Mouse (Mus musculus) MEL (cell line): ENCODE results near the gene Chrne. TPM values are rescaled to one million over a fixed set of nuclear protein-coding genes. Genes with fewer than 3 reads are reported as not detected.

Experiments
- DNase-seq: peaks from one replicate; pipeline ENCODE4 v3.0.0; 2011; ENCODE audit warnings: low read depth, low spot score
- H3K27ac ChIP-seq: 2 replicates; pipeline ENCODE4 v1.5.1; 2012; ENCODE audit warnings: low read depth, mild to moderate bottlenecking, control low read depth, low read length, moderate library complexity; ENCODE audit not compliant: control insufficient read depth
- H3K27me3 ChIP-seq, 2 experiments: fragments of 150-350 bp in 1 of 2; sonication (generic) in 1 of 2; 2 replicates each; pipeline ENCODE4 v1.6.1; 2012; ENCODE audit warnings: low read length in 2 of 2, mild to moderate bottlenecking in 2 of 2, improper control_type of control experiment in 1 of 2, moderate library complexity in 1 of 2; ENCODE audit not compliant: insufficient read depth in 2 of 2, control insufficient read depth in 1 of 2
- H3K36me3 ChIP-seq, 2 experiments: 2 replicates each; pipeline ENCODE4 v1.6.1; 2012 to 2014; ENCODE audit warnings: low read length in 2 of 2, improper control_type of control experiment in 1 of 2, inconsistent platforms in 1 of 2, mild to moderate bottlenecking in 1 of 2; ENCODE audit not compliant: insufficient read depth in 2 of 2, control insufficient read depth in 1 of 2
- H3K4me1 ChIP-seq, 2 experiments: fragments of 150-350 bp in 1 of 2; sonication (generic) in 1 of 2; 2 replicates each; pipeline ENCODE4 v1.6.1; 2012; ENCODE audit warnings: low read length in 2 of 2, improper control_type of control experiment in 1 of 2, mild to moderate bottlenecking in 1 of 2; ENCODE audit not compliant: insufficient read depth in 2 of 2, control insufficient read depth in 1 of 2
- H3K4me3 ChIP-seq, 2 experiments: fragments of 150-350 bp in 1 of 2; sonication (generic) in 1 of 2; 2 replicates each; pipeline ENCODE4 v1.5.1; 2012; ENCODE audit warnings: low read depth in 2 of 2, low read length in 2 of 2, mild to moderate bottlenecking in 2 of 2, moderate library complexity in 2 of 2, control low read depth in 1 of 2, improper control_type of control experiment in 1 of 2; ENCODE audit not compliant: control insufficient read depth in 1 of 2, insufficient read depth in 1 of 2
- H3K79me2 ChIP-seq: 2 replicates; pipeline ENCODE4 v1.6.1; 2012; ENCODE audit warnings: mild to moderate bottlenecking, low read length, moderate library complexity; ENCODE audit not compliant: control insufficient read depth, poor library complexity, insufficient read depth
- H3K9ac ChIP-seq: 2 replicates; pipeline ENCODE4 v1.6.1; 2012; ENCODE audit warnings: low read depth, mild to moderate bottlenecking, control low read depth, low read length, moderate library complexity; ENCODE audit not compliant: control insufficient read depth, poor library complexity, severe bottlenecking
- H3K9me3 ChIP-seq: fragments of 150-350 bp; sonication (generic); replicated peaks from 2 replicates; pipeline ENCODE4 v1.6.1; 2012; ENCODE audit warnings: mild to moderate bottlenecking, low read length, improper control_type of control experiment, moderate library complexity; ENCODE audit not compliant: insufficient read depth
- BHLHE40 ChIP-seq: IDR thresholded peaks from 2 replicates; pipeline ENCODE4 v1.6.1; 2012; ENCODE audit warnings: low read depth, mild to moderate bottlenecking, inconsistent platforms, low read length, improper control_type of control experiment, borderline replicate concordance
- CHD1 ChIP-seq: IDR thresholded peaks from 2 replicates; pipeline ENCODE4 v1.6.1; 2012; ENCODE audit warnings: low read depth, mild to moderate bottlenecking, inconsistent platforms, low read length, improper control_type of control experiment
- CTCF ChIP-seq, 3 experiments: IDR thresholded peaks in 2 of 3; conservative IDR thresholded peaks in 1 of 3; 2 replicates each; pipeline ENCODE4 v1.5.1; 2011 to 2012; ENCODE audit warnings: low read length in 3 of 3, low read depth in 2 of 3, mild to moderate bottlenecking in 2 of 3, improper control_type of control experiment in 1 of 3, inconsistent platforms in 1 of 3, mixed read lengths in 1 of 3, moderate library complexity in 1 of 3; ENCODE audit not compliant: control insufficient read depth in 1 of 3, insufficient read depth in 1 of 3, poor library complexity in 1 of 3, severe bottlenecking in 1 of 3
- E2F4 ChIP-seq: IDR thresholded peaks from 2 replicates; pipeline ENCODE4 v1.6.1; 2011; ENCODE audit warnings: low read depth, low read length, improper control_type of control experiment, borderline replicate concordance
- ELF1 ChIP-seq: IDR thresholded peaks from 2 replicates; pipeline ENCODE4 v1.6.1; 2014; ENCODE audit warnings: low read depth, mild to moderate bottlenecking, inconsistent platforms, low read length, improper control_type of control experiment, moderate library complexity
- EP300 ChIP-seq, 2 experiments: IDR thresholded peaks; 2 replicates each; pipeline ENCODE4 v1.6.1; 2011; ENCODE audit warnings: improper control_type of control experiment in 2 of 2, low read length in 2 of 2, low read depth in 1 of 2, mild to moderate bottlenecking in 1 of 2
- GABPA ChIP-seq: IDR thresholded peaks from 2 replicates; pipeline ENCODE4 v1.6.1; 2012; ENCODE audit warnings: low read depth, mild to moderate bottlenecking, inconsistent platforms, low read length, improper control_type of control experiment, moderate library complexity
- GATA1 ChIP-seq: IDR thresholded peaks from 2 replicates; pipeline ENCODE4 v1.6.1; 2011; ENCODE audit warnings: low read depth, low read length, improper control_type of control experiment
- HCFC1 ChIP-seq: IDR thresholded peaks from 2 replicates; pipeline ENCODE4 v1.6.1; 2012; ENCODE audit warnings: low read depth, mild to moderate bottlenecking, inconsistent platforms, low read length, improper control_type of control experiment, moderate library complexity
- JUND ChIP-seq: IDR thresholded peaks from 2 replicates; pipeline ENCODE4 v1.6.1; 2011; ENCODE audit warnings: low read depth, mild to moderate bottlenecking, improper control_type of control experiment, low read length
- MAFK ChIP-seq: IDR thresholded peaks from 2 replicates; pipeline ENCODE4 v1.6.1; 2011; ENCODE audit warnings: low read depth, mild to moderate bottlenecking, low read length, improper control_type of control experiment, borderline replicate concordance
- MAX ChIP-seq: IDR thresholded peaks from 2 replicates; pipeline ENCODE4 v1.6.1; 2011; ENCODE audit warnings: low read length, improper control_type of control experiment
- MAZ ChIP-seq: IDR thresholded peaks from 2 replicates; pipeline ENCODE4 v1.6.1; 2012; ENCODE audit warnings: low read depth, mild to moderate bottlenecking, inconsistent platforms, low read length, improper control_type of control experiment
- MYB ChIP-seq: IDR thresholded peaks from 2 replicates; pipeline ENCODE4 v1.6.1; 2011; ENCODE audit warnings: mild to moderate bottlenecking, low read depth, low read length, improper control_type of control experiment
- MYC ChIP-seq: IDR thresholded peaks from 2 replicates; pipeline ENCODE4 v1.6.1; 2011; ENCODE audit warnings: low read depth, mild to moderate bottlenecking, low read length, improper control_type of control experiment, moderate library complexity
- NELFE ChIP-seq: IDR thresholded peaks from 2 replicates; pipeline ENCODE4 v1.6.1; 2011; ENCODE audit warnings: low read depth, low read length, improper control_type of control experiment
- RAD21 ChIP-seq: IDR thresholded peaks from 2 replicates; pipeline ENCODE4 v1.6.1; 2011; ENCODE audit warnings: mild to moderate bottlenecking, low read depth, low read length, improper control_type of control experiment
- RCOR1 ChIP-seq: IDR thresholded peaks from 2 replicates; pipeline ENCODE4 v1.6.1; 2012; ENCODE audit warnings: low read depth, mild to moderate bottlenecking, inconsistent platforms, low read length, improper control_type of control experiment
- SIN3A ChIP-seq: IDR thresholded peaks from 2 replicates; pipeline ENCODE4 v1.6.1; 2012; ENCODE audit warnings: low read length, improper control_type of control experiment, inconsistent platforms
- SMC3 ChIP-seq: IDR thresholded peaks from 2 replicates; pipeline ENCODE4 v1.6.1; 2011; ENCODE audit warnings: low read depth, low read length, improper control_type of control experiment
- USF1 ChIP-seq: IDR thresholded peaks from 2 replicates; pipeline ENCODE4 v1.6.1; 2014; ENCODE audit warnings: low read depth, mild to moderate bottlenecking, inconsistent platforms, low read length, improper control_type of control experiment, moderate library complexity
- USF2 ChIP-seq, 2 experiments: IDR thresholded peaks; 2 replicates each; pipeline ENCODE4 v1.6.1; 2011 to 2012; ENCODE audit warnings: improper control_type of control experiment in 2 of 2, low read length in 2 of 2, borderline replicate concordance in 1 of 2, inconsistent platforms in 1 of 2, low read depth in 1 of 2, mild to moderate bottlenecking in 1 of 2; ENCODE audit not compliant: insufficient read depth in 1 of 2
- ZC3H11A ChIP-seq: IDR thresholded peaks from 2 replicates; pipeline ENCODE4 v1.6.1; 2012; ENCODE audit warnings: low read depth, mild to moderate bottlenecking, inconsistent platforms, low read length, improper control_type of control experiment
- ZKSCAN1 ChIP-seq: IDR thresholded peaks from 2 replicates; pipeline ENCODE4 v1.6.1; 2012; ENCODE audit warnings: low read depth, mild to moderate bottlenecking, inconsistent platforms, low read length, improper control_type of control experiment, moderate library complexity
- ZMIZ1 ChIP-seq: IDR thresholded peaks from 2 replicates; pipeline ENCODE4 v1.6.1; 2012; ENCODE audit warnings: low read depth, mild to moderate bottlenecking, inconsistent platforms, low read length, improper control_type of control experiment, moderate library complexity
- ZNF384 ChIP-seq: IDR thresholded peaks from 2 replicates; pipeline ENCODE4 v1.6.1; 2012; ENCODE audit warnings: low read depth, mild to moderate bottlenecking, inconsistent platforms, low read length, improper control_type of control experiment
- polyA plus RNA-seq, 2 experiments: library from polyadenylated mRNA; stranded (reverse) in 1 of 2; unstranded in 1 of 2; fragments of >175 nt in 1 of 2; fragments of >200 nt in 1 of 2; gene quantifications; 2 replicates each; pipeline versions ENCODE4 v1.2.1 to v1.2.4; 2012; ENCODE audit warnings: low replicate concordance in 2 of 2, low read depth in 1 of 2; ENCODE audit not compliant: insufficient read length in 2 of 2, insufficient read depth in 1 of 2, missing spikeins in 1 of 2
- total RNA-seq: library from RNA; depleted of rRNA; stranded (reverse); fragments of 300-350 nt; gene quantifications from 2 replicates; pipeline ENCODE4 v1.2.3, GENCODE M21; 2012

Gene Chrne
- total and polyA plus RNA-seq, 3 experiments: 0.33 to 0.54 TPM; not detected in 1

DNA sequence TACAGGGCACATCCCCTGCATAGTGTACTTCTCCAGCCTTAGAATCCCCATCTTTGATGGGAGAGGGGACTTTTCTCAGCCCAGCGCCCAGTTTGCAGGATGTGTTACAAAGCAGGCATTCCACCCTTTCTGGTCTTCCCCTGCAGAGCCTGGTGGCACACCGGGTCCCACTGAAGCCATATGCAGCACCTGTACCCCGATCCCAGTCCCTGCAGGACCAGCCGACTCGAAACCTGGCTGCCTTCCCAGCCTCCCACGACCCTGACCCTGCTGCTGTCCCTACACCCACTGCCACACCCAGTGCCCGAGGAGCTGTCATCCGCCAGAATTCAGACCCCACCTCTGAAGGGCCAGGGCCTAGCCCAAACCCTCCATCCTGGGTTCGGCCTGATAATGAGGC lies 11.4 kb downstream of the Chrne start:
- H3K36me3 ChIP-seq: peaks cover 0 to 8% of the 10 kb centered on the region in 2 experiments; a peak in 2 of 4 replicates
- H3K79me2 ChIP-seq: no peaks in the 10 kb centered on the region
- no peaks in the 10 kb centered on the region for H3K27me3 ChIP-seq
- H3K4me3 ChIP-seq: no peak overlapping the region
- DNase-seq: no peak
- no peak overlapping the region for H3K9ac ChIP-seq
- no peaks in the 10 kb centered on the region for H3K4me1 ChIP-seq
- no peak overlapping the region for H3K27ac ChIP-seq
- TF ChIP-seq MAFK: no peak
- no peak for TF ChIP-seq GABPA
- no peak for TF ChIP-seq MYC
- no peak for TF ChIP-seq CTCF (IDR thresholded peaks at IDR 0.05 in 2 of 3, conservative IDR thresholded peaks at IDR 0.05 in 1 of 3; ENCODE audit: control insufficient read depth in 1 of 3, insufficient read depth in 1 of 3, low read depth in 2 of 3, low read length in 3 of 3, poor library complexity in 1 of 3, severe bottlenecking in 1 of 3)
- TF ChIP-seq EP300 (IDR thresholded peaks at IDR 0.05; ENCODE audit: low read depth in 1 of 2, low read length in 2 of 2): no peak
- TF ChIP-seq JUND: no peak
- no peak for TF ChIP-seq RAD21
- TF ChIP-seq RCOR1: no peak
- TF ChIP-seq E2F4: no peak
- no peak for TF ChIP-seq ELF1
- no peak for TF ChIP-seq SIN3A
- TF ChIP-seq CHD1: no peak
- TF ChIP-seq NELFE: no peak
- no peak for TF ChIP-seq USF1
- TF ChIP-seq ZNF384: no peak
- no peak for TF ChIP-seq MAX
- no peaks in the 10 kb centered on the region for H3K9me3 ChIP-seq

GRCm38 (mm10) chr11:70606717-70607116 lies 12.3 kb downstream of the Chrne start:
- Histone ChIP-seq H3K79me2 (no peaks in the 10 kb centered on the region), H3K9ac (no peak overlapping the region), H3K27ac (no peak overlapping the region), H3K4me3 (no peak overlapping the region), H3K9me3 (no peaks in the 10 kb centered on the region), H3K4me1 (no peaks in the 10 kb centered on the region), H3K27me3 (no peaks in the 10 kb centered on the region), H3K36me3 (peaks cover 0 to 8% of the 10 kb centered on the region in 2 experiments; a peak in 2 of 4 replicates)
- no peak for DNase-seq
- TF ChIP-seq GABPA (no peak), SMC3 (no peak), RCOR1 (no peak), USF2 (IDR thresholded peaks at IDR 0.05; ENCODE audit: borderline replicate concordance in 1 of 2, insufficient read depth in 1 of 2, low read depth in 1 of 2, low read length in 2 of 2) (no peak), ZMIZ1 (no peak), GATA1 (no peak), HCFC1 (no peak), BHLHE40 (no peak), MYB (no peak), CTCF (IDR thresholded peaks at IDR 0.05 in 2 of 3, conservative IDR thresholded peaks at IDR 0.05 in 1 of 3; ENCODE audit: control insufficient read depth in 1 of 3, insufficient read depth in 1 of 3, low read depth in 2 of 3, low read length in 3 of 3, poor library complexity in 1 of 3, severe bottlenecking in 1 of 3) (no peak), JUND (no peak), ZC3H11A (no peak), MAFK (no peak), CHD1 (no peak), MAZ (no peak), RAD21 (no peak), ZNF384 (no peak), ZKSCAN1 (no peak), MAX (no peak), EP300 (IDR thresholded peaks at IDR 0.05; ENCODE audit: low read depth in 1 of 2, low read length in 2 of 2) (no peak)
